Mouse (Mus musculus) midbrain, embryonic 16.5 days (tissue): Measurements from ENCODE around the gene Gm156. TPM values are rescaled to one million over a fixed set of nuclear protein-coding genes. Genes with fewer than 3 reads are reported as not detected.

Experiments
- ATAC-seq: fragments of 200-750 bp; cut with Nextera tagmentation; 2 replicates; pipeline ENCODE4 v1.8.0; 2017; ENCODE audit warnings: moderate TSS enrichment
- H3K27ac ChIP-seq: fragments of 300-500 bp; sonication (generic); 2 replicates; pipeline ENCODE4 v1.5.1; 2014; ENCODE audit warnings: mild to moderate bottlenecking, low read length, mixed read lengths
- H3K27me3 ChIP-seq: fragments of 300-500 bp; sonication (generic); 2 replicates; pipeline ENCODE4 v1.6.1; 2014; ENCODE audit warnings: low read depth, low read length, mixed read lengths; ENCODE audit not compliant: control insufficient read depth, insufficient read depth
- H3K36me3 ChIP-seq: fragments of 300-500 bp; sonication (generic); 2 replicates; pipeline ENCODE4 v1.6.1; 2014; ENCODE audit warnings: mild to moderate bottlenecking, low read length, moderate library complexity, mixed read lengths; ENCODE audit not compliant: control insufficient read depth, insufficient read depth
- H3K4me1 ChIP-seq: fragments of 300-500 bp; sonication (generic); 2 replicates; pipeline ENCODE4 v1.6.1; 2014; ENCODE audit warnings: mild to moderate bottlenecking, low read length, mixed read lengths; ENCODE audit not compliant: control insufficient read depth, insufficient read depth
- H3K4me2 ChIP-seq: fragments of 300-500 bp; sonication (generic); 2 replicates; pipeline ENCODE4 v1.6.1; 2014; ENCODE audit warnings: mild to moderate bottlenecking, low read length, mixed read lengths
- H3K4me3 ChIP-seq: fragments of 300-500 bp; sonication (generic); 2 replicates; pipeline ENCODE4 v1.5.1; 2014; ENCODE audit warnings: low read depth, mild to moderate bottlenecking, low read length, moderate library complexity, mixed read lengths
- H3K9ac ChIP-seq: fragments of 300-500 bp; sonication (generic); 2 replicates; pipeline ENCODE4 v1.6.1; 2014; ENCODE audit warnings: low read depth, low read length, mixed read lengths
- H3K9me3 ChIP-seq: fragments of 300-500 bp; sonication (generic); replicated peaks from 2 replicates; pipeline ENCODE4 v1.6.1; 2014; ENCODE audit warnings: mild to moderate bottlenecking, low read length, mixed read lengths; ENCODE audit not compliant: control insufficient read depth, poor library complexity, severe bottlenecking
- WGBS: fragments of 180-500 bp; shearing (Covaris S2); extraction: QIAGEN DNeasy Blood & Tissue Kit; methylation state at CpG from one replicate; pipeline ENCODE4 v1.1.7; 2014; 5-methylcytosine and 5-hydroxymethylcytosine counted together
- polyA plus RNA-seq: library from polyadenylated mRNA; unstranded; fragments of >200 nt; fragmentation: Nextera tagmentation; extraction: Ambion mirVana; gene quantifications from 2 replicates; pipeline ENCODE4 v1.2.1, GENCODE M21; 2015

Gm156 gene
- polyA plus RNA-seq, 1 experiment from 2014 or later: not detected

DNA sequence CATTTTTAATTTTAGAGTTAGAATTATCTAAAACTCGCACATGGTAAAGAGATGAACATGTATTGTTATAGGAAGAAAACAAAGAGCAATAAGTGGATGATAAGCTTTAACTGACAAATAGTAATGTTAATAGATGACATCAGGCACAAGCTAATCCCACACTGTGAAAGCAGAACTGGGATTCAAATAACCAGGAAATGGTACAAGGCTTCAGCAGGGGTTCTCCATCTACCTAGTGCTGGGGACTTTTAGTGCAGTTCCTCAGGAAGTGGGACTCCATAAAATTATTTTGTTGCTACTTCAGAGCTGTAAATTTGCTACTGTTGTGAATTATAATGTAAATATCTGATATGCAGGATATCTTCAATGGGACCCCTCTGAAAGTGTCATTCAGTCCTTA lies 56.8 kb downstream of the Gm156 start:
- H3K4me2 ChIP-seq: no peak overlapping the region
- WGBS: 83% methylated on average over 1 of the region's 1 CpGs
- no peak overlapping the region for H3K9ac ChIP-seq
- H3K27me3 ChIP-seq: no peaks in the 10 kb centered on the region
- ATAC-seq: no peak
- H3K4me1 ChIP-seq: no peaks in the 10 kb centered on the region
- no peak overlapping the region for H3K27ac ChIP-seq
- H3K4me3 ChIP-seq: no peak overlapping the region
- no peaks in the 10 kb centered on the region for H3K9me3 ChIP-seq
- H3K36me3 ChIP-seq: no peaks in the 10 kb centered on the region

- Histone ChIP-seq H3K9ac (no peak overlapping the region), H3K9me3 (no peaks in the 10 kb centered on the region), H3K36me3 (no peaks in the 10 kb centered on the region), H3K4me3 (no peak overlapping the region), H3K4me1 (no peaks in the 10 kb centered on the region), H3K27ac (no peak overlapping the region), H3K27me3 (no peaks in the 10 kb centered on the region), H3K4me2 (no peak overlapping the region)
- 60% methylated on average over 1 of the region's 1 CpGs for WGBS
- ATAC-seq: no peak
These were observed 62.7 kb downstream of the Gm156 start for GRCm38 (mm10) chr6:129721390-129721789.

DNA sequence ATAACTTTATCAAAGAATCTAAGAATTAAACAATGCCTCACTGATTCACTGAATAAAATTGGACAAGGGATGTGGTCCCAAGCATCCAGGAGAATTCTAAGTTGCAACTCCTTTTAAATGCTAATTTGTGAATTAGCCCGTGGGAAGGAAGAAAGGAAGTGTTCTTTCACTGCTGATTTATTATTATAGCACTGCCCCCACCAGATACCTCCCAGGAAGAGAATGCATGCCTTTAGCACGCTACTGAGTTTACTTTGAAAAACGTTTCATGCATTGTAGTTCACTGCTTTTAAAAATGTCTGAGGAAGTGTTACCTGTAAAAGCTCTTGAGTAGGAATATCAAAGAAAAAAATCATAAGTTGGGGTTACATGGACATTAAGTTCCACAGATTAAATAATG lies 63.6 kb downstream of the Gm156 start:
- ATAC-seq: no peak
- H3K27ac ChIP-seq: no peak overlapping the region
- no peak overlapping the region for H3K9ac ChIP-seq
- H3K9me3 ChIP-seq: no peaks in the 10 kb centered on the region
- no peak overlapping the region for H3K4me3 ChIP-seq
- no peaks in the 10 kb centered on the region for H3K27me3 ChIP-seq
- no peaks in the 10 kb centered on the region for H3K36me3 ChIP-seq
- no peak overlapping the region for H3K4me2 ChIP-seq
- no peaks in the 10 kb centered on the region for H3K4me1 ChIP-seq
- WGBS: 15% methylated on average over 3 of the region's 3 CpGs

DNA sequence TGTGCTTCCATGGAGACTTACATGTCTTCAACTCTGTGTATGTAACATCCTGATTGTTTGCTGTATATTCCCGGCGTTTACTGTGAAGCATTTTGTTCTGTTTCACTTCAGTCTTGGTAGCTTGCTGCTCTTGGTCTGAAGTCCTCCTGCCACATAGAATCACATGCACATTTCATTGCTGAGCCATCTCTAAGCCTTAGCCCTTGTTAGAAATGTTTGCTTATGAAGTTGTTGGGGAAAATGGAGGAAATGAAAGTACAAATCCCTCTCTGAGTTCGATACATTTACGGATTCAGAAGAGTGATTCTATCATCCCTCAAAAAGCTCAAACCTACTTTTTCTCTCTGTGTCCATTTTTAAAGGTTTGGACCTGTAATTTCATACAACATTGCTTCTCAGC lies 67.0 kb downstream of the Gm156 start, which contains the start of gene Klri1:
TSS of gene Klri1 (minus strand) at position 101 of the 400 bp plus-strand sequence.
- Histone ChIP-seq H3K9ac (no peak within 1 kb of the TSS), H3K36me3 (no peaks in the 10 kb centered on the region), H3K27me3 (no peaks in the 10 kb centered on the region), H3K4me1 (no peaks in the 10 kb centered on the region), H3K27ac (no peak within 1 kb of the TSS), H3K9me3 (no peaks in the 10 kb centered on the region), H3K4me2 (no peak within 1 kb of the TSS), H3K4me3 (no peak within 1 kb of the TSS)
- WGBS: 93% methylated on average over 4 of the region's 4 CpGs
- ATAC-seq: no peak

Other genes starting within 250 kb of the Gm156 start
- gene Klre1, start 206.4 kb downstream of the Gm156 start, polyA plus RNA-seq: not detected in 2 replicates
- not detected in 2 replicates for gene Klrd1, start 192.5 kb downstream of the Gm156 start, polyA plus RNA-seq
- gene Klrk1, start 160.4 kb downstream of the Gm156 start, polyA plus RNA-seq: 0.19 and 0.24 TPM in 2 replicates
- not detected in 2 replicates for gene Klrc3, start 140.9 kb downstream of the Gm156 start, polyA plus RNA-seq
- gene Klrc2, start 123.6 kb downstream of the Gm156 start, polyA plus RNA-seq: not detected in 2 replicates
- not detected in 2 replicates for gene Klrc1, start 105.3 kb downstream of the Gm156 start, polyA plus RNA-seq
- not detected in 2 replicates for gene Klri1, start 67.1 kb downstream of the Gm156 start, polyA plus RNA-seq
- not detected in 2 replicates for gene Klri2, start 43.8 kb downstream of the Gm156 start, polyA plus RNA-seq
- gene Gm17631, start 78.4 kb upstream of the Gm156 start, polyA plus RNA-seq: not detected in 2 replicates
- gene Klra17, start 92.4 kb upstream of the Gm156 start, polyA plus RNA-seq: 0.15 TPM in 1 of 2 replicates, not detected in the other
- not detected in 2 replicates for gene Klra5, start 133.4 kb upstream of the Gm156 start, polyA plus RNA-seq
- not detected in 2 replicates for gene Klra6, start 242.7 kb upstream of the Gm156 start, polyA plus RNA-seq